Mouse (Mus musculus): ENCODE data around the gene Gabrr2. TPM values are rescaled to one million over a fixed set of nuclear protein-coding genes. Genes with fewer than 3 reads are reported as not detected.
"Not testable (repeated sequence)": the region's sequence is repeated elsewhere in the genome, so short reads cannot be mapped to it uniquely, and the experiment has no call there.

Gene Gabrr2
- polyA plus RNA-seq, 1 experiment from 2014 or later = 0.80 TPM

GRCm38 (mm10) chr4:33112866-33113265 lies 50.1 kb downstream of the Gabrr2 start:
- H3K36me3 ChIP-seq; H3K27ac ChIP-seq (replicated peaks); H3K4me3 ChIP-seq; H3K4me1 ChIP-seq; H3K9ac ChIP-seq (replicated peaks); H3K9me3 ChIP-seq; H3K4me2 ChIP-seq (replicated peaks); H3K27me3 ChIP-seq; ATAC-seq (ENCODE audit: low FRiP score, low read depth): not testable (repeated sequence)
- 92% methylated on average over 14 of the region's 14 CpGs for WGBS

- not testable (repeated sequence) for H3K9ac ChIP-seq (replicated peaks); H3K4me1 ChIP-seq; H3K36me3 ChIP-seq; H3K4me2 ChIP-seq (replicated peaks); H3K27ac ChIP-seq (replicated peaks); H3K9me3 ChIP-seq; ATAC-seq (ENCODE audit: low FRiP score, low read depth); H3K4me3 ChIP-seq; H3K27me3 ChIP-seq
- 13% methylated on average over 3 of the region's 3 CpGs for WGBS
Observed at GRCm38 (mm10) chr4:33119118-33119517, 56.3 kb downstream of the Gabrr2 start.

- Histone ChIP-seq H3K4me2 (replicated peaks) (no peak overlapping the region), H3K36me3 (no peaks in the 10 kb centered on the region), H3K27ac (replicated peaks) (no peak overlapping the region), H3K4me1 (no peaks in the 10 kb centered on the region), H3K9me3 (no peaks in the 10 kb centered on the region; the same call in 1 of the 2 replicates), H3K27me3 (no peaks in the 10 kb centered on the region), H3K9ac (replicated peaks) (no peak overlapping the region), H3K4me3 (no peak overlapping the region)
- ATAC-seq (ENCODE audit: low FRiP score, low read depth) = no peak
- WGBS = 83% methylated on average over 6 of the region's 6 CpGs
Observed at GRCm38 (mm10) chr4:33124493-33124892, 61.7 kb downstream of the Gabrr2 start.

- Histone ChIP-seq H3K9me3 (no peaks in the 10 kb centered on the region; the same call in 1 of the 2 replicates), H3K4me2 (replicated peaks) (no peak overlapping the region), H3K27ac (replicated peaks) (no peak overlapping the region), H3K27me3 (no peaks in the 10 kb centered on the region), H3K36me3 (no peaks in the 10 kb centered on the region), H3K4me3 (no peak overlapping the region), H3K9ac (replicated peaks) (no peak overlapping the region), H3K4me1 (no peaks in the 10 kb centered on the region)
- 73% methylated on average over 10 of the region's 10 CpGs for WGBS
- ATAC-seq (ENCODE audit: low FRiP score, low read depth) = no peak
Observed at GRCm38 (mm10) chr4:33125409-33126084, 62.7 kb downstream of the Gabrr2 start.

- no peaks in the 10 kb centered on the region for H3K27me3 ChIP-seq
- no peak for ATAC-seq (ENCODE audit: low FRiP score, low read depth)
- H3K4me3 ChIP-seq = no peak within 1 kb of the TSS
- no peaks in the 10 kb centered on the region for H3K9me3 ChIP-seq
- no peak within 1 kb of the TSS for H3K4me2 ChIP-seq (replicated peaks)
- 61% methylated on average over 11 of the region's 11 CpGs for WGBS
- H3K4me1 ChIP-seq = no peaks in the 10 kb centered on the region
- no peak within 1 kb of the TSS for H3K27ac ChIP-seq (replicated peaks)
- H3K36me3 ChIP-seq = no peaks in the 10 kb centered on the region
- no peak within 1 kb of the TSS for H3K9ac ChIP-seq (replicated peaks)
Observed at GRCm38 (mm10) chr4:33132221-33132620, 69.4 kb downstream of the Gabrr2 start, which contains the start of gene Gabrr1. Gene Gabrr1, plus strand, starts transcription at chr4:33132521.

Other genes with a start within 250 kb of the Gabrr2 start
- 36.7 and 39.9 TPM in 2 replicates for gene Ankrd6, start 112.2 kb upstream of the Gabrr2 start, polyA plus RNA-seq (2016; fragmentation: Nextera tagmentation; extraction: Ambion mirVana)
- gene Rragd, start 80.0 kb upstream of the Gabrr2 start, polyA plus RNA-seq (2016; fragmentation: Nextera tagmentation; extraction: Ambion mirVana) = 38.3 and 44.0 TPM in 2 replicates
- gene Ube2j1, start 31.6 kb upstream of the Gabrr2 start, polyA plus RNA-seq (2016; fragmentation: Nextera tagmentation; extraction: Ambion mirVana) = 51.7 and 55.1 TPM in 2 replicates
- gene Gabrr1, start 69.5 kb downstream of the Gabrr2 start, polyA plus RNA-seq (2016; fragmentation: Nextera tagmentation; extraction: Ambion mirVana) = 0.26 TPM in 1 of 2 replicates, not detected in the other
- gene Pm20d2, start 126.7 kb downstream of the Gabrr2 start, polyA plus RNA-seq (2016; fragmentation: Nextera tagmentation; extraction: Ambion mirVana) = 1.3 and 1.6 TPM in 2 replicates
- gene Srsf12, start 146.0 kb downstream of the Gabrr2 start, polyA plus RNA-seq (2016; fragmentation: Nextera tagmentation; extraction: Ambion mirVana) = 14.3 and 16.9 TPM in 2 replicates
- gene Pnrc1, start 227.2 kb downstream of the Gabrr2 start, polyA plus RNA-seq (2016; fragmentation: Nextera tagmentation; extraction: Ambion mirVana) = 110 and 113 TPM in 2 replicates
- 34.1 and 35.1 TPM in 2 replicates for gene Rngtt, start 247.3 kb downstream of the Gabrr2 start, polyA plus RNA-seq (2016; fragmentation: Nextera tagmentation; extraction: Ambion mirVana)